Mouse (Mus musculus) heart, embryonic 13.5 days (tissue): ENCODE data around the gene Fryl. TPM values are rescaled to one million over a fixed set of nuclear protein-coding genes. Genes with fewer than 3 reads are reported as not detected.
A peak's percentile ranks its signal among the peaks of the same experiment; 100 is the strongest.

ENCODE experiments used
- ATAC-seq: fragments of 200-750 bp; cut with Nextera tagmentation; 2 replicates; pipeline ENCODE4 v1.8.0; 2017; ENCODE audit warnings: moderate TSS enrichment; ENCODE audit not compliant: insufficient number of reproducible peaks, low FRiP score, low TSS enrichment; ENCODE audit errors: extremely low read depth
- H3K27ac ChIP-seq: fragments of 300-500 bp; sonication (generic); replicated peaks from 2 replicates; pipeline ENCODE4 v1.5.1; 2015; ENCODE audit warnings: moderate library complexity, mild to moderate bottlenecking, inconsistent platforms
- H3K27me3 ChIP-seq: fragments of 300-500 bp; sonication (generic); replicated peaks from 2 replicates; pipeline ENCODE4 v1.6.1; 2015; ENCODE audit warnings: mild to moderate bottlenecking, inconsistent platforms
- H3K36me3 ChIP-seq: fragments of 300-500 bp; sonication (generic); 2 replicates; pipeline ENCODE4 v1.6.1; 2015; ENCODE audit warnings: mild to moderate bottlenecking, inconsistent platforms
- H3K4me1 ChIP-seq: fragments of 300-500 bp; sonication (generic); 2 replicates; pipeline ENCODE4 v1.6.1; 2015; ENCODE audit warnings: inconsistent platforms
- H3K4me2 ChIP-seq: fragments of 300-500 bp; sonication (generic); 2 replicates; pipeline ENCODE4 v1.6.1; 2015; ENCODE audit warnings: inconsistent platforms, mild to moderate bottlenecking, moderate library complexity
- H3K4me3 ChIP-seq: fragments of 300-500 bp; sonication (generic); 2 replicates; pipeline ENCODE4 v1.5.1; 2015; ENCODE audit warnings: moderate library complexity, mild to moderate bottlenecking, inconsistent platforms
- H3K9ac ChIP-seq: fragments of 300-500 bp; sonication (generic); 2 replicates; pipeline ENCODE4 v1.6.1; 2015; ENCODE audit warnings: inconsistent platforms, mild to moderate bottlenecking, moderate library complexity
- H3K9me3 ChIP-seq: fragments of 300-500 bp; sonication (generic); 2 replicates; pipeline ENCODE4 v1.6.1; 2016; ENCODE audit warnings: inconsistent platforms
- WGBS: fragments of 180-500 bp; shearing (Covaris S2); methylation state at CpG from one replicate; pipeline ENCODE4 v1.1.7; 2015; ENCODE audit warnings: mixed read lengths; 5-methylcytosine and 5-hydroxymethylcytosine counted together
- polyA plus RNA-seq: library from polyadenylated mRNA; unstranded; fragments of >200 nt; fragmentation: Nextera tagmentation; extraction: Ambion mirVana; gene quantifications from 2 replicates; pipeline ENCODE4 v1.2.1, GENCODE M21; 2015

Gene Fryl
- polyA plus RNA-seq, 1 experiment from 2014 or later, result 27.3 TPM

DNA sequence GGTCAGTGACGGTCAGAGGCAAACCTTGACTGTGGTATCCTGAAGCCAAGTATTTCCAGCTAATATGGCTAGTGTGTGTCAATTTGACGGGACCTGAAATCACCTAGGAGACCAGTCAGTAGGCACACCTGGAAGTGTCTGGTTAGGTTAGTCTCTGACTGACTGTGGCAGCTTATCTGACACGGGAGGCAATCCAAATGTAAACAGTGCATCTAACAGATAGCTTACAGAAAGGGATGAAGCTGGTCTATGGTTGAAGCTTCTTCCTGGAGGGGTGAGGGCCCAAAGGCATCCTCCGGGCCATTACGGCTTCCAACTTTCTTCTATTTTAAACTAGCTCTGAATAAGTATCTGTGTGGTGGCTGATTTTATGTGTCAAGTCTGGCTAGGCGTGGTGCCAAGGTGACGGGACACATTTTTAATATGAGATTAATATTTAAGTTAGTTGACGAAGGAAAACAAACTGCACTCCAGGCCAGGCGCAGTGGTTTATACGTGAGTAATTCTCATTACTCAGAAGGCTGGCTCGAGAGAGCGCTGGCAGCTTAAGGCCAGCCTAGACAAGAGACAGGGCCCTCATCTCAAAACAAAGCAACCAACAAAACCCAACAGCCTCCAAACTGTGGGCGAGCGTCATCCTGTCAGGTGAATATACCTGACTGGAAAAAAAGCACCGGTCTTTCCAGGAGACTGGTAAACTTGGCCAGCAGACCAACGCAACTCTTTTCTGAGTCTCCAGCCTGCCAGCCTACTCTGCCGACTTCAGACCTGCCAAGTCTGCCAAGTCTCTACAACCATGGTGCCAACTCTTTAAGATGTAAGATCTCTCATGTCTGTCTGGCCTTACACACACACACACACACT is 23.2 kb downstream of the Fryl start:
- Histone ChIP-seq H3K27ac (peak overlapping the region; percentile 91), H3K4me2 (peak overlapping the region; percentile 63; the same call in 1 of the 2 replicates), H3K9ac (0 out of 2 replicates have a peak overlapping the region, but pooled peaks have one; percentile 71), H3K9me3 (no peaks in the 10 kb centered on the region), H3K27me3 (no peaks in the 10 kb centered on the region), H3K36me3 (no peaks in the 10 kb centered on the region), H3K4me1 (peaks cover 96% of the 10 kb centered on the region), H3K4me3 (no peak overlapping the region)
- 62% methylated on average over 17 of the region's 17 CpGs for WGBS
- ATAC-seq, result no peak

- H3K9me3 ChIP-seq, result no peaks in the 10 kb centered on the region
- no peak for ATAC-seq
- H3K4me1 ChIP-seq, result peaks cover 97% of the 10 kb centered on the region
- H3K9ac ChIP-seq, result peak overlapping the region; percentile 71
- no peaks in the 10 kb centered on the region for H3K36me3 ChIP-seq
- H3K27me3 ChIP-seq, result no peaks in the 10 kb centered on the region
- peak overlapping the region; percentile 63 for H3K4me2 ChIP-seq
- 21% methylated on average over 9 of the region's 9 CpGs for WGBS
- peak overlapping the region; percentile 91 for H3K27ac ChIP-seq
- peak overlapping the region; percentile 29 for H3K4me3 ChIP-seq
These were observed 24.2 kb downstream of the Fryl start for GRCm38 (mm10) chr5:73232267-73232666.

- Histone ChIP-seq H3K27me3 (no peaks in the 10 kb centered on the region), H3K27ac (peak overlapping the region; percentile 91), H3K4me3 (peak overlapping the region; percentile 29), H3K4me1 (peaks cover 97% of the 10 kb centered on the region), H3K9ac (peak overlapping the region; percentile 71), H3K36me3 (no peaks in the 10 kb centered on the region), H3K4me2 (peak overlapping the region; percentile 63), H3K9me3 (no peaks in the 10 kb centered on the region)
- WGBS, result 3% methylated on average over 6 of the region's 6 CpGs
- no peak; the same call in 1 of the 2 replicates for ATAC-seq
These were observed 24.6 kb downstream of the Fryl start for GRCm38 (mm10) chr5:73231835-73232234.

DNA sequence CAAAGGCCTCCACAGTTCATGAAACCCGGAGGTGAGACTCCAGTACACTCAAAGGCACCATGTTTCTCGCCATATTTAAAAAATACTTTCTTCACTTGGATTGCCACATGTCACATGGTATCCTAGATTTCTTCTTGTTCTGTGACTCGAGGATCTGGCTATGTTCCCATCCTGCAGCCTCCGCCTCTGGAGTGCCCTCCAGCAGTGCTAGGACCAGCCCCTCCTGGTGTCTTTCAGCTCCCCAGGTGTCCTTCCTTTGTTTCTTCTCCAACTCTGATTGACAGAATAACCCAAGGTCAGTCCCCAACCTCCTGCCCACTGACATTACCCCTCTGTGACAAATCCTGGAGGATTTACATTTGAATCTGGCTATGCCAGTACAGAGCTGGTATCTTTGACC is 26.2 kb downstream of the Fryl start:
- Histone ChIP-seq H3K4me1 (peaks cover 87% of the 10 kb centered on the region), H3K27me3 (no peaks in the 10 kb centered on the region), H3K9me3 (no peaks in the 10 kb centered on the region), H3K36me3 (no peaks in the 10 kb centered on the region), H3K4me2 (no peak overlapping the region), H3K9ac (no peak overlapping the region), H3K27ac (peak overlapping the region; percentile 61), H3K4me3 (no peak overlapping the region)
- WGBS, result 54% methylated on average over 4 of the region's 4 CpGs
- no peak for ATAC-seq

GRCm38 (mm10) chr5:73229467-73229866 is 27.0 kb downstream of the Fryl start:
- H3K4me1 ChIP-seq, result peaks cover 80% of the 10 kb centered on the region
- no peak overlapping the region for H3K4me3 ChIP-seq
- H3K4me2 ChIP-seq, result no peak overlapping the region
- WGBS, result 64% methylated on average over 6 of the region's 6 CpGs
- ATAC-seq, result no peak
- H3K27me3 ChIP-seq, result no peaks in the 10 kb centered on the region
- H3K9ac ChIP-seq, result no peak overlapping the region
- no peaks in the 10 kb centered on the region for H3K9me3 ChIP-seq
- no peaks in the 10 kb centered on the region for H3K36me3 ChIP-seq
- peak overlapping the region; percentile 61 for H3K27ac ChIP-seq

DNA sequence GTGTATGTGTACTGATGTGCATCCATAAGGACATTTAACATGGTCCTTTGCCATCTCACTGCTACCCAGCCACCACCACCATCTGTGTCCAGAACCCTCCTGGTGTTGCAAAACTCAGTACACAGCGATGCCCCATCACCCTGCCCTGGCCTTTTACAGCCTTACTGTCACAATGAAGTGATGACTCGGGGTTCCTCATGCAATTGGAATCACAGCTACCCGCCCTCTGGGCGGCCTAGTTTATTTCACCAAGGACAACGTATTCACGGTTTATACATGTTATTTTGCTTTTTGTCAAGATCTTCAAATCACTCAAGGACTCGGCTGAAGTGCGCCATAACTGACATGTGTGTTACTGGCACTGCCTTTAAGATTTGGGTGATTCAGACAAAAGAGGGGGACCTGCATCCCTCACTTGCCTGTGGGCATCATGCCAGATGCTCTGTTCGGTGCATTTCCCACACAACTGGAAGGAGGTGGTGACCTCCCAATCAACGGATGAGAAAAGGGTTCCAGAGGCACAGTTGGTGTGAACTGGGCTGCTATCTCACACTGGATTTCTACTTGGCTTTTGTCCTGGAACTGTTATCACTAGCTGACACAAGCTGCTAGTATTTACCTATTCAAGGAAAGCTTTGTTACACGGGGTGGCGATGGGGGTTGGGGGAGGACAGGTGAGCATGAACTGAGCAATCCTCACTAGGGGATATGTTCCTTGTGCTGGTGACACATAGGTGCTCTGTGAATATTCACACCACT is 27.9 kb downstream of the Fryl start:
- peaks cover 70% of the 10 kb centered on the region for H3K4me1 ChIP-seq
- WGBS, result 57% methylated on average over 12 of the region's 12 CpGs
- H3K9ac ChIP-seq, result no peak overlapping the region
- no peak overlapping the region for H3K4me2 ChIP-seq
- H3K27ac ChIP-seq, result peak overlapping the region; percentile 59
- H3K9me3 ChIP-seq, result no peaks in the 10 kb centered on the region
- ATAC-seq, result no peak
- H3K4me3 ChIP-seq, result no peak overlapping the region
- H3K27me3 ChIP-seq, result no peaks in the 10 kb centered on the region
- H3K36me3 ChIP-seq, result no peaks in the 10 kb centered on the region

DNA sequence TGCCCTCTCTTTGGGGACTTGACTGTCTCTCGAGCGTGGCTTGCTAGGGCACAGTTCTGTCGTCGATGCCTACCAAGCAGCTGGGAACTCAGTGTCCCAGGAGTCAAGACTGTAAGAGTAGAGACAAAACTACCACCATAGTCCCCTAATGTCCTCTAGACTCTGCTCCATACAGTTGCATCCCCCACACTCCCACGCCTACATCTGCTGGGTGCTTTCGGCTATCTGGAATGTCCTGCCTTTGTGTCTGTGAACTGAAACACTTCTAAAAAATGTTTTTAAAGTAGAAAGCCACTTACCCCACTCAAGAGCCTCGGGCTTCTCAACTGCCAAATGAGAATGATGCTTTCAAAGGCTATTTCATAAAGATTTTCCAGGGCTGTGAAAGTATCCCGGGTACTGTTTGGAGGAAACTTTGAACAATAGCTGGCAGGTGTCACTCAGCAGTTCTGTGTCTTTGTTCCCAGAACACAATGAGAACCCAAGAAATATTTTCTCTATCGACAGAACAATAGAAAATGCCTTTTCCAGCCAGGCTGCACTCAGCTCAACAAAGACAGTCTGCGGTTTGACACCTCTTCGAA is 28.8 kb downstream of the Fryl start:
- H3K27me3 ChIP-seq, result no peaks in the 10 kb centered on the region
- H3K9me3 ChIP-seq, result no peaks in the 10 kb centered on the region
- WGBS, result 45% methylated on average over 11 of the region's 11 CpGs
- peaks cover 68% of the 10 kb centered on the region for H3K4me1 ChIP-seq
- H3K4me3 ChIP-seq, result no peak overlapping the region
- peak overlapping the region; percentile 17; the same call in 1 of the 2 replicates for H3K9ac ChIP-seq
- H3K27ac ChIP-seq, result peak overlapping the region; percentile 59
- no peak for ATAC-seq
- 0 out of 2 replicates have a peak overlapping the region, but pooled peaks have one; percentile 2 for H3K4me2 ChIP-seq
- H3K36me3 ChIP-seq, result no peaks in the 10 kb centered on the region

DNA sequence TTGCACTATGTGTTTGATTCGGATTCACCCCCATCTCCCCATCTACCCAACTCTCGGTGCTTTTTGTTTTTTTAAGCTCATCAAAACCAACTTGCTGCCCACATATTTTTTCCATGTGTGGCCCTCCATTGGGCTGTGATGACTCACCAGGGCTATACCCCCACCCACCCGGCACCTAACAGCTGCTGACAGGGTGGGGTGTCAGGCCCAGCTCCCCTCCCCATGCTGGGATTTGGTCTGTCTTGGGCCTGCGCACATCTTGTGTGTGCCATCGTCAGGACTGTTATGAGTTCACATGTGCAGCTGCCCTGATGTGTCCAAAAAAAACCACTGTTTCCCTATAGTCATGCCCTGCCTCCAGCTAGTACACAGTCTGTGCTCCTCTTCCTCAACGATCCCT is 33.4 kb downstream of the Fryl start:
- Histone ChIP-seq H3K4me2 (no peak overlapping the region), H3K27ac (no peak overlapping the region), H3K27me3 (no peaks in the 10 kb centered on the region), H3K36me3 (peaks cover 27% of the 10 kb centered on the region), H3K9me3 (no peaks in the 10 kb centered on the region), H3K4me3 (no peak overlapping the region), H3K9ac (no peak overlapping the region), H3K4me1 (peaks cover 29% of the 10 kb centered on the region)
- WGBS, result 57% methylated on average over 6 of the region's 6 CpGs
- ATAC-seq, result no peak

DNA sequence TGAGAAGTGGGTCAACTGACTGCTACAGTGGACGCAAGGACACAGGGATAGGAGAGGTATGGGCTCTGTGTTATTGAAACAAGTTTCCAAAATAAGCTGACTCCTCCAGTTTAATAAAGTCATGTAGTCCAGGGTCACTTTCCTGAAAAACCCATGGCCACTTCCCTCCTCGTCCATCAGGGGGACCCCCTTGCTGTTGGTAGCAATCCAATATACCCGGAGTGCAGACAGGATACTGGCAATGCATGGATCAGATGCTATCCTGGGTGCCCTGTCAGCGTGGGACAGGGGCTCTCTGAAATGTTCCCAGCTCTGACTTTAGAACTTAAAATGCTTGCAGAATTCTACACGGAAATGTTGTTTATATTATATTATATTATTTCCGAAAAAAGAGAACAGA is 34.0 kb downstream of the Fryl start:
- 32% methylated on average over 6 of the region's 6 CpGs for WGBS
- Histone ChIP-seq H3K27ac (no peak overlapping the region), H3K27me3 (no peaks in the 10 kb centered on the region), H3K36me3 (peaks cover 31% of the 10 kb centered on the region), H3K9me3 (no peaks in the 10 kb centered on the region), H3K4me1 (peaks cover 22% of the 10 kb centered on the region), H3K4me3 (no peak overlapping the region), H3K4me2 (no peak overlapping the region), H3K9ac (no peak overlapping the region)
- ATAC-seq, result no peak

DNA sequence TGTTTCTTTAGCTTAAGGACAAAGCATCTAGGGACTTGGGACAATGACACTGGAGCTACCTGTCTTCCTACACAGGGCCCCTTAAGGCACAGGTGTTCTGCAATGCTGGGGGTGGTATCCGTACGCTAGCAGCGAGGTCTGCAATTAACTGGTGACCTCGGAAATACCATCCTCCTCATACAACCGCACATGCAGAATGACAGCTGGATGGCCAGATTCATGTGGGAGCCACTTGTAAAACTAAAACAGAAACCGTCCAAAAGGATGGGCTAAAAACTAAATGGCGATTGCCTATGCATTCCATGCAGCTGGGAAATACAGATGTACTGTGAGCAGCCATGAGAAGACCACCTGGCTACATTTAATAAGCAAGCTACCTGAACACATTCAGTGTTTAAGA is 34.6 kb downstream of the Fryl start:
- Histone ChIP-seq H3K27ac (no peak overlapping the region), H3K36me3 (peaks cover 31% of the 10 kb centered on the region), H3K4me1 (peaks cover 17% of the 10 kb centered on the region), H3K9ac (no peak overlapping the region), H3K4me2 (no peak overlapping the region), H3K9me3 (no peaks in the 10 kb centered on the region), H3K4me3 (no peak overlapping the region), H3K27me3 (no peaks in the 10 kb centered on the region)
- 82% methylated on average over 7 of the region's 7 CpGs for WGBS
- ATAC-seq, result no peak

- peaks cover 30% of the 10 kb centered on the region for H3K4me1 ChIP-seq
- H3K36me3 ChIP-seq, result peaks cover 31% of the 10 kb centered on the region
- H3K9ac ChIP-seq, result no peak overlapping the region
- no peak overlapping the region for H3K4me2 ChIP-seq
- no peak overlapping the region for H3K4me3 ChIP-seq
- WGBS, result 69% methylated on average over 3 of the region's 3 CpGs
- no peaks in the 10 kb centered on the region for H3K9me3 ChIP-seq
- no peak for ATAC-seq
- H3K27me3 ChIP-seq, result no peaks in the 10 kb centered on the region
- H3K27ac ChIP-seq, result no peak overlapping the region
These were observed 36.7 kb downstream of the Fryl start for GRCm38 (mm10) chr5:73219716-73220115.
